Mouse (Mus musculus) thymus, postnatal 0 days (tissue): Measurements from ENCODE around the gene Cdk6. TPM values are rescaled to one million over a fixed set of nuclear protein-coding genes. Genes with fewer than 3 reads are reported as not detected.
A peak's percentile ranks its signal among the peaks of the same experiment; 100 is the strongest.
"Not testable (repeated sequence)": the region's sequence is repeated elsewhere in the genome, so short reads cannot be mapped to it uniquely, and the experiment has no call there.

Source experiments
- DNase-seq: peaks from one replicate; pipeline ENCODE4 v3.0.0-alpha.2; 2015; ENCODE audit warnings: low spot score
- polyA plus RNA-seq: library from polyadenylated mRNA; unstranded; fragments of >200 nt; fragmentation: Nextera tagmentation; extraction: Ambion mirVana; gene quantifications from 2 replicates; pipeline ENCODE4 v1.2.1, GENCODE M21; 2015

Cdk6 gene
- polyA plus RNA-seq, 1 experiment from 2014 or later: 61.5 TPM

DNA sequence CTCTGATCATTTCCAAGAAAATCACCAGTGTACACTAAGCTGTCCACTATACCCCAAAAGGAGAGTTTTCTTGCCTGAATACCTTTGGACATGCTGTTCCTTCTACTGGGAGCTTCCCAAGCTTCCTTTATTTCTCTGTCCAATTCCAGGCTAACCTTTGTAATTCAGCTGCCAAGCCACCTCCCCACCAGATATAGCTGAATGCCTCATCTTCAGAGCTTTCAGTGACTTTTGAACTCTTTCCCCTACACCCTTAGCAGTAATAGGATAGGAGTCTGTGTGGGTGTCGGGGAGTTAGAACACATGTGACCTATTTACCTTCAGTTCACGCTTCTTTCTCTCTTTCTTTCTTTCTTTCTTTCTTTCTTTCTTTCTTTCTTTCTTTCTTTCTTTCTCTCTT lies 34.9 kb downstream of the Cdk6 start:
- DNase-seq: no peak

GRCm38 (mm10) chr5:3379252-3379651 lies 38.0 kb downstream of the Cdk6 start:
- DNase-seq: no peak

DNA sequence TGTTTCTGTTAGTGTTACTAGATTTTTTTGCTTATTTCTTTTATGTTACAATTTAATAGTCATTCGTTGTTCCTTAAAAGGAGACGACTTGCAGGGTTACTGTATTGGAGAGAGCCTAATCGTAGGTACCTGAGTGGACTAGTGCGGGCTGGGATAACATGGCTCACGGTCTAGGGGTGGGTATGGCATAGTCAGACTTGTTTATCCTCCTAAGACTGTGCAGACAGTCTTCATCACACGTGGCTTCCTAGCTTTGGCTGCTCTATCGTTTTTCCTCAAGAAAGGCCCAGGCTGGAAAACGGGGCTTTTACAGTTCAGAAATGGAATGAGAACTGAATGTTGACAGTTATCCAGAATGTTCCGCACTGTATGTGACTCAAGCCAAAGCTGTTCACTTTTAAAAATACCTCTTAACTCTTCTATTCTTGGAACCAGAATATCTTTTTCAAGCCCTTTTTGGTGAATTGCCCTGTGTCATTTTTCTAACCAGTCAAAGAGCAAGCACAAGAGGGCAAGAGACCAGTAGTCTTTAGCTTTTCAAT lies 39.5 kb downstream of the Cdk6 start:
- no peak for DNase-seq

GRCm38 (mm10) chr5:3381795-3382194 lies 40.5 kb downstream of the Cdk6 start:
- no peak for DNase-seq

- DNase-seq: no peak
Measured at GRCm38 (mm10) chr5:3382343-3383040, 41.2 kb downstream of the Cdk6 start.

GRCm38 (mm10) chr5:3383547-3383946 lies 42.3 kb downstream of the Cdk6 start:
- DNase-seq: peak; percentile 38

DNA sequence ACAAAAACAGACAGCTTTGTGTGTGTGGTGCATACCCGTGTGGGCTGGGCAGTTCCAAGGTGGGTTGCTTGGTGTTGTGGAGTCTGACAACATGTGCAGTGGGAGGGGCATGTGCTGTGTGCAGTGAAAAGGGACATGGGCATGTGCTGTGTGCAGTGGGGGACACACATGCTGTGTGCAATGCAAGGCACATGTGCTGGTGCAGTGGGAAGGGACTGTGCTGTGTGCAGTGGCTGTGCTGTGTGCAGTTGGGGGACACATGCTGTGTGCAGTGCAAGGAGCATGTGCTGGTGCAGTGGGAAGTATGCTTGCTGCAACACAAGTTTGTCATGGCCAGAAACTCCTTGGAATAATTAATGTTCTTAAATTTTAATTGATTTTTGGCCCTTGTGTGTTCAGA lies 43.8 kb downstream of the Cdk6 start:
- DNase-seq: no peak

GRCm38 (mm10) chr5:3386021-3386730 lies 44.9 kb downstream of the Cdk6 start:
- DNase-seq: no peak

DNA sequence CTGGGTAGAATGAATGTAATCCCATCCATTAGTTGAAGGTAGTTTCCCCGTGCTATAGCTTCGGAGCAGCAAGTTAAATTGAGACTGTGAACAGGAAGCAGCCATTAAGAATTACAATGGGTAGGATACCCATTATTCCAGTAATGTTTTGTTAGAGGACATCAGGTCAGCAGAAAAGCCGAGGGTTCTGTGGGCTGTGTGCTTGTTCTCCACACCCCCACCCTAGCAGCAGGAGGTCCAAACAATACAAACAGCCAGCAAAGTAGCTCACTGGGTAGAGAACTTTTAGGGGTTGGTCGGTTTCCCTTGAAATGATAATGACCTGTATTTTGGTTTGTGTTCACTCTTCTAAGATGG lies 45.4 kb downstream of the Cdk6 start:
- no peak for DNase-seq

GRCm38 (mm10) chr5:3387138-3387537 lies 45.9 kb downstream of the Cdk6 start:
- DNase-seq: no peak

DNA sequence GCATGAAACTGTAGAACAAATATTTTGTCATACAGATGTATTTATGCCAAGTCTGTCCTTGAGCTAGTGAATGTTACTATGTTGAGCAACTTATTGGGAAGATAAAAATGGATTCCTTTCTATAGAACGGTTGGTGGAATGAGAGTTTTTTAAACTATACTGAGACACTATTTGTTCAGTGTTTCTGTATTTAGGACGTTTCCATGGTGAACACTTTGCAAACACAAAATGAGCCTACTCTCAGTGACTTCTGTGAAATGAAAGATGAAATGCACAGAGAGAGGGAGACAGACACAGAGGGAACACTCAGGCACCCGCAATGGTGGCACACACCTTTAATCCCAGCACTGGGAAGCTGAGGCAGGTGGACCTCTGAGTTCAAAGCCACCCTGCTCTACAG lies 51.6 kb downstream of the Cdk6 start:
- DNase-seq: no peak

- no peak for DNase-seq
Measured at GRCm38 (mm10) chr5:3394145-3394544, 52.9 kb downstream of the Cdk6 start.

- DNase-seq: no peak
Measured at GRCm38 (mm10) chr5:3395020-3395419, 53.7 kb downstream of the Cdk6 start.

GRCm38 (mm10) chr5:3396214-3396613 lies 54.9 kb downstream of the Cdk6 start:
- DNase-seq: no peak

DNA sequence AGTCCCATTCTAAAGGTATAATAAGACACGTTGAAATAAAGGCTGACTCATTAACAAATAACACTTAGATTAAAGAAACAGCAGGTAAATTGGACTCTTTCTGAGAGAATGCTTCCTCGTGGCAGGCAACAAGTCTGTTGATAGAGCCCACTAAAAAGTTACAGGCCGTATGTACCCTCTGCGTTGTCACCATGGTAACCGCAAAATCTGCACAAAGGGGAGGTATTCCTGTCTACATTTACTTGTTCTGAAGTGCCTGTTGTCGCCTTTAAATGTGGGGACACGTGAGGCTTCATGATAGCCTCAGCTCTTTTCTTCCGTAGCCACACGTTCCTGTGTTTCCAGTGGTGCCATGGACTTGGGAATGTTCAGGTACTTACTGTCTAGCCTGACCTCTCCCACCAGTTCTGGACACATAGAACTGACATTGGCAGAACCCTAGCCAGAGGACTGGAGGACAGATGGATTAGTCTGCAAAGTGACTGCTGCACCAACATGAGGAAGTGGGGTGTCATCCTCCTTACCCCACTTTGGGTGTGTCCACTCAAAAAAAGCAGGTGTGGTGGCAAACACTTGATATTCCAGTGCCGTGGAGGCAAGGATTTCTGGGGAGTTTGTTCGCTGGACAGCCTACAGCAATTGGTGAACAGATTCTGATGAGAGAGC lies 55.8 kb downstream of the Cdk6 start:
- no peak for DNase-seq

DNA sequence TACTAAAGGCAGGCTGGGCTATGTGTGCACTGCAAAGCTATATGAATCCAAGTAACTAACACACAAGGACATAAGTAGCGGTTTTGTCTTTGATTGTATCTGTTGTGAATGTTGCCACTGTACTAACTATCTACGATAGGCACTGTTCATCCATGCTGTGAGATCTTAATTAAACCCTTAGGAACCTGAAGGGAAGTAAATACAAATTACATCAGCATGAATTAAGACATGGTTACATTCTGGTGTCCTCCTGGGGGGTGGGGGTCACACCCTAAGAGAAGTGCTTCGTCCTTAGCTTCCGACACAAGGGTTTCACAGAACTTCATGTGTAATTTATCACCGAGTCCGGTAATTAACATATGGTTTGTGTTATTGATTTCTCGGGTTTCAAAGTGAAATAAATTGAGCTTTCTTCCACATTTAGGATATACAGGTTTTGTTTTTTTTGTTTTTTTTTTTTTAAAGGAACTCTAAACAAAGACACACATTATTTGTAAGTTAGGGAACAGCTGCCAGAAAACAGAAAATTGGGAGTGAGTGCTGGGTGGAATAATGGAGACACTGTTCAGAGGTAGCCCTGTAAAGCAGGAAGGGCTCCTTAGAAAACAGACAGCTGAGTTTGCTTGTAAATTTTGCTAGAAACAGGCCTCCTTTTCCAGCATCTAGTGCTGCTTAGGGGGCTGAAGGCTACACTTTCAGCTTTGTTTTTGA lies 58.7 kb downstream of the Cdk6 start:
- no peak for DNase-seq

DNA sequence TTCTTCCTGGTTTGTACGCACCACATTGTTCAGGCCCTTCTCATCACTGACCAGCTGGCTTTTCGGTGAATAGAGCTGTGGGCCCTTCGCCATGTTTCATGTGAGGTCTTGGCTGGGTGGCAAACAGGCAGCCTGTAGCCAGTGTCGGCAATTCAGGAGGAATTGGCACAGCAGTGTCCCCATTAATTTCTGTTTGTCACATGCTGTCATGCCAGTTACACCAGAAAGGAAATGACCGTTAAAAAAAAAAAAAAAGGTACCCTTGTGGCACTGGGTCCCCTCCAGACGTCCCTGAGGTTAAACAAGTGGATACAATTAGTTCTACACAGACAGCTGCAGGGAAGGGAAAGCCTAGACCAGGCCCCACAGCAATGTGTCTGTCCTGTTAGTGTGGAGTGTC lies 63.8 kb downstream of the Cdk6 start:
- DNase-seq: no peak

DNA sequence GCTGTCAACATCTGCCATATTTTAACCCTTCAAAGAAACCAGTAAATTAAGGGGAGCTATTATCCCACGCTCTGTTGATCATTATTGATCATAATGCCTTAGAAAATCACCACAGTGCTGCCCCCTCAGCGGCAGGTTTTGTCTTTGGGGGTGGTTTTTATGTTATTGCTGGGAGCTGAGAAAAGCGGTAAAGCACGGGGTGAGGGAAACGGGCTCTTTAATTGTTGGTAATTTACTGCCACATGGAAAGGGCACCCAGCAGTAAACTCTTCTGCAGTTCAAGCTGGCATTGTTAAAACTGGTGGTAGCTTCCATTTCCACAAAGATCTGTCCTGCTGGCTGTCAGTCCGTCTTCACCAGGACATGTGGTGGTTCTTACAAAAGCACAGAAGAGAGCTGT lies 64.2 kb downstream of the Cdk6 start:
- DNase-seq: no peak

GRCm38 (mm10) chr5:3407926-3408325 lies 66.6 kb downstream of the Cdk6 start:
- no peak for DNase-seq

DNA sequence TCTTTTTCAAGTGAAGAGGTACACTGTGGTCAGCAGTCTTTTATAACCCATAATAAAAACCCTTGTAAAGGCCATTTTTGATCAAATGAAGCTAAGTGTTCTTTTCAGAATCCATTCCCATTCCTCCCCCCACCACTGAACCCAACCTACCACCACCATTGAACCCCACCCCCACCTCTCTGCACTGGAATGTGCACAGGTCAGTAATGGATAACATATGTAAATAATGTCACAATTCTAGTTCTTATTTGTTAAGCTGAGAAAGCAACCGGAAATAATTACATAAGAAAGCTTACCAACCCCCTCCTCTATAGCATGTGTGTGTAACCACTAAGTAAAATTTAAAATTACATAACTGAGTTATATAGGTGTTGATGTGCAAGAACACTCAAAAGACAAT lies 76.9 kb downstream of the Cdk6 start:
- not testable (repeated sequence) for DNase-seq

DNA sequence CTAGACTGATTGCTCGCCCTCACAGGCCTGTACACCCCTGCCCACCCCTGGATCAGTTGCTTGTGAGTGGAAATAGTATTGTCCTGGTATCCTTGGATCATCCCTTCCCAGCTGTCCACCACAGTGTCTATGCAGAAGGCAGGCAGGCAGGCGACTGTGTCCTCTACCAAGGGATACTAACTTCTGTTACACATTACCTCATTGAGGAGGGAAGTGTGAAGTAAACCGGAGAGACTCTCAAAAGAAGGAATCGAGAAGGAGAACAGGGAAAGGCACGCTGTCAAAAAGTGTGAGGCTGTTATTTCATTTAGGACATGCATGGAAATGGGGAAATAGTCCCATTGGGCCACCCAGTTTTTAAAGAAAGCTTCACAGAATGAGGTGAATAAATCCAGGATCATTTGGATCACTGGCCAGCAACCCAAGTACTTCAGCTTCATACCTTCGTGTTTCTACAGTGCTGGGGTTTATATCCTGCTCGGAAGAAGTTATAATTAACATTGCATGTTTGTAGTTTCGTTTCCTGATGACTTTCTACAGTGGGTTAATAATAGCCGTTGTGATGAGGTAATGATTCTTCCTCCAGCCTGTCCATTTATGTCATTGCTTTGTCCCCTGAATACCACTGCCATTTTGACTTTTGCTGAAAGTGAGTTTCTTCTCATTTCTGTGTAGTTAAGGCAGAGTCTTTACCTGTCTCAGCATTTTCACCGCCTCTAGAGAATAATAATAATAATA lies 79.0 kb downstream of the Cdk6 start:
- DNase-seq: no peak
